Mouse (Mus musculus) heart, adult 9 months (tissue): Measurements from ENCODE around the gene Erich6.
"Not testable (repeated sequence)": the region's sequence is repeated elsewhere in the genome, so short reads cannot be mapped to it uniquely, and the experiment has no call there.

ENCODE experiments used
- DNase-seq, 2 experiments: peaks; one replicate each; pipeline ENCODE4 v3.0.0; 2022; ENCODE audit warnings: low spot score in 2 of 2

The Erich6 gene

DNA sequence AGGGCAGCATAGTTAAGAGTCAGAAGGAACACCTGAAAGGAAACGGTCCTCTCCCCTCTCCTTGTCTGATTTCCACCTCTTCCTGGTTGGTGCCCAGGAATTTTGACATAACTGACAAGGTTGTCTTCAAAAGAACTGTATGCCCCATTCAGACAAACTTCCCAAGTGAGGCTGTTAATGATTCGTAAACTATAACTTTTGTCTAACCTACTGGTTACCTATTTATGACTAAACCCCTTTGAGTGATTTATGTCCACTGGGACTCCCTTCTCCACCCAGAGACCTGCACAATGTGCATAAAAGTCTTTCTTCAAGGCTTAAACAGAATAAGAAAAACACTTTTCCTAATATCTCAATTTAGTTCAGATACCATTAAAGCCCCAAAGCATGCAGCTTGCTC lies 10.2 kb upstream of the Erich6 start:
- DNase-seq = no peak

DNA sequence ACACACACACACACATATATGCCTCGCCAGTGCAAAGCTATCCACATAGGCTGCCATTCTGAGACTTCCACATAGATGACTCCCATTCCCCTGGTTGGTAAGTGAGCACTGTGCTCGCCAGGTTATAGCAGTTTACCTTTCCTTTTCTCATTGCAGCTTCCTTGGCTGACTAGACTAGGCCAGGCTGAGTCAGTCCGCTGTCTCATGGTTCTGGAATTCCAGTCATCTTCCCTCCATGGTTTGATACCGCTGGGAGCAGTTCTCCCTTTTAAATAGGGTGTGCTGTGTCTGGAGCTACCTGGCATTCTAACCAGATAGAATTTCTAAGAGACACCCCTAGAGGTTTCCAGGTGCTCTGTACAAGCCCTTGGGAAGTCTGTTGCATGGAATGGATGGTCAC lies 9.2 kb upstream of the Erich6 start:
- DNase-seq = no peak

DNA sequence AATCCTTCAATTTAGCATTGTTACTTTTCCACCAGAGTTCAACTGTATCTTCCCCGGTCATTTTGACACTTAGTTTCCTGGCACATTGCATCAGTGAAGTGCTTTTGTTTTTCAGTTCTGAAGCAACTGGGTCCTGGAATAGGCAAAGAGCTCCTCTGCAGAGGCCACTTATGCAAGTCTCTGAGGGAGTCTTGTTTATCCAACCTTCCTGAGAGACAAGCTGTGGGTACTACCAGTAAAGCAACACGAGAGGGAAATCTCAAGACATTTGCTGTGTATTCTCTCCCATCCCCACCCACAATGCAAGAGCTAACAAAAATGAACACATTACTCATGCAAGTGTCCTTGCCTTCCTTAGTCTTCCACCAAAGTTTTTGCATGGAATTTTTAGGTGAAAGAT lies 5.3 kb downstream of the Erich6 start:
- DNase-seq = no peak

DNA sequence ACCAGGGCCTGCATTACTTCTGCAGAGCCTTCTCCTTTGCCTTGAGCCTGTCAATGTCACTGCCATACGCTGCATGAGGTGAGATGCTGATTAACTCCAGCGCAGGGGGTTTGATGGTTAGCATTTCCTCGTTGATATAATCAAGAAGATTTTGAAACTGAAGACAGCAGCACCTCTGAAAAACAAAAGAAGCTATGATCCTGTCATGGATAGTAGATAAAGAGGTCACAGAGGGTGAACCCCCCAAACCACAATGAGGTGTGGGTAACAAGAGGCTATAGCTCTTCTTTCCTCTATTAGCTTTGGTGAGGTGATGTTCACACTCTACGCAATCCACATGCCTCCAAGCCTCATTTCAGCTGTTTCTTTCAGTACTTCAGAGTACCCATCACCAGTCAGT lies 12.0 kb downstream of the Erich6 start:
- no peak for DNase-seq

GRCm38 (mm10) chr3:58622665-58623394 lies 14.2 kb downstream of the Erich6 start:
- no peak for DNase-seq

DNA sequence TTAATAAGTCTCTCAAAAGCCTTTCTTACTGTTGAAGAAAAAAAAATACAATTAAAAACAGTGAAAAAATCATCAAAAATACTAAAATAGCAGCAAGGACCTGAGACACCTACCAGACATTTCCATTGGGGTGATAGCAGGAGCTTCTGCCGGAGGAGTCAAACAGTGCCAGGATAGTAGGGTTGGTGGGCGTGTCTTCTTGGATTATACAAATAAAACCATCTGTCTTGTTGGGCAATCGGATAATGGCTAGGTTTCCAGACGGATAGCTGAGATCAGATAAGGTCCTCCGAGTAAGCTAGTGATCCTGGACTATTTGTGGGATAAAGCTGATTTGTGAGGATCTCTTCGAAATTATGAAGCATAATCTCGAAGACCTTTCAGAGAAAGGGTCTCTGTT lies 15.9 kb downstream of the Erich6 start:
- no peak for DNase-seq

DNA sequence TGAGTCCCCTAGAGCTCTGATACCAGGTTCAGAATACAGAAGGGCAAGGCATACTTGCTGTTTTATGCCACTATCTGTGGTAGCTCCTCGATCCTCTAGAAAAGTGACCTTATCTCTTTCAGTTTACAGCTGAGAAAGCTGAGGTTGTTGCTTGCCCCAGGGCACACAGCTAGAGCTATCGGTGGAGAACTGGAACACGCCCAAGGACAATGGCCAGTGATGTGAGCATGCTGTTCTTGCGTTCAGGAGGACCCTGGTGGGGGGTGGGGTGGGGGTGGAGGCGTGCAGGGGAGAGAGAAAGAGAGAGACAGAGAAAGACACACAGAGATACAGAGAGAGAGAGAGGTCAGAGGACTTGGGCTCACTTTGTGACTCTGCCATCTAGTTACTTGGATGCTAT lies 27.0 kb downstream of the Erich6 start:
- no peak for DNase-seq

GRCm38 (mm10) chr3:58608506-58608905 lies 28.5 kb downstream of the Erich6 start:
- DNase-seq = no peak

GRCm38 (mm10) chr3:58593623-58594022 lies 43.4 kb downstream of the Erich6 start:
- no peak for DNase-seq

GRCm38 (mm10) chr3:58592666-58593065 lies 44.3 kb downstream of the Erich6 start:
- DNase-seq = not testable (repeated sequence)

DNA sequence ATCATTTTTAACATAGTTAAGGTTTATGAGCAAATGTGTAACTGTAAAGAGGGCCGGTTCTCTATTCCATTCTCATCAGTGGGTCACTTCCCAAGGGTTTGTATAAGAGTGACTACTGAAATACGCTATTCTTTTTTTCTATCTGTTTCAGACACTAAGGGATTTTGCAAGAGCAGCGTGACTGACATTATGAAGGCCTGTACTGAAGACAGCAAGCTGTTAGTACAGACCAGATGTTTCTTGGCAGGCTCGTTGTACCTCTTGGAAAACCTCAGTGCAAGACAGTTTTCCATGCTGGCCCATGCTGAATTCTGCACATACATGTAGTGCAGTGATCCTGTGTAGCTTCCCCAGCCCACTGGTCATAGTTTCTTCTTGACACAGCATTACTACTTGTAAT lies 46.5 kb downstream of the Erich6 start:
- not testable (repeated sequence) for DNase-seq

GRCm38 (mm10) chr3:58582788-58583426 lies 54.1 kb downstream of the Erich6 start:
- DNase-seq = no peak

GRCm38 (mm10) chr3:58582297-58582696 lies 54.7 kb downstream of the Erich6 start:
- no peak for DNase-seq

- no peak for DNase-seq
Measured at GRCm38 (mm10) chr3:58581530-58581929, 55.5 kb downstream of the Erich6 start.

DNA sequence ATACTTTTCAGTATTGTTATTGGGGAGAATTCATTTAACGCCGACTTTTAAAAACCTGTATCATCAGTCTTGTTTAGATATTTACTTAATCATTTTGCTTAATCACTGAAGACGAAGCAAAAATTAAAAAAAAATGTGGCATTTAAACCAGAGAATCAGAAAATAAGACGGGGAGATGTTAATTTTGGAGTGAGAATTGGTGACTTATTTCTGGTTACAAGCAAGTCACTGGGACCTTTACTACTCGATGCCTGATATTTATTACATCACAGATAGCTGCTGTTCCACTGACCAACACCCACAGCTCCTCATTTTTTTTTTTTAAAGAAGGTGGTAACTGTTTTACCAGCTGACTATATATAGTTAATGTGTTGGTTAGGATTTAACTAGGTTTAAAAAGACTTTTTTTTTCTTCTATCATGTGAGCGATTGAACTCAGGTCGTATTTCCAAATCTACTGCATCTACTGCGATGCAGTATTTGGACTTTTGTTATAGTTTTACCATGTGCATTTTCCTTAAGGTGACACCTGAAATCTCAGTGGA lies 59.4 kb downstream of the Erich6 start:
- DNase-seq = no peak

DNA sequence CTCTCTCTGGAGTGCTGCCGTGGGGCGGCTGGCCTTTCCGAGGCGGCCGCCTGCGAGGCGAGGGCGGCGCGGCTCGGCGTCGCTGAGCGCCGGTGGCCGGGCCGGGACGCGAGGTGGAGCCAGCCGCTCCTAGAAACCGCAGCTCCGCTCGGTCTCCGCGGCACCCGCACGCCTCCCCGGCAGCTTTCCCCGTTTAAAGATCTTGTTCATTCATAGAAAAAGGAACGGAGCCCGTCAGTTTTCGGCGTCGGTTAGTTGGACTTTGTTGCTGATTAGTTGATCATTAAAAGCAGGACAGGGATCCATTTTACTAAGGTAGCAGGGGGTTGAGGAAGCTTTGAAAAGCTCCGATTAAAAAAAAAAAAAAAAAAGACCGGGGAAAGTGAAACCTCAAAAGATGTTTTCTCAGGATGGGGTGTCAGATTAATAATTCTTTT lies 59.9 kb downstream of the Erich6 start:
- no peak for DNase-seq

GRCm38 (mm10) chr3:58576137-58577066 lies 60.6 kb downstream of the Erich6 start, which contains the start of gene Selenot:
Selenot (plus strand) TSS chr3:58576636.
- DNase-seq = peak; percentile 97 to 98

- no peak for DNase-seq
Measured at GRCm38 (mm10) chr3:58570821-58571220, 66.2 kb downstream of the Erich6 start.
